Mouse (Mus musculus) inflammation-experienced regulatory T-cells (primary cell): Measurements from ENCODE around the gene Itpka. TPM values are rescaled to one million over a fixed set of nuclear protein-coding genes. Genes with fewer than 3 reads are reported as not detected.

ENCODE experiments used
- polyA plus RNA-seq, 2 experiments: library from polyadenylated mRNA; unstranded; fragments of 100-300 nt; shearing (Covaris generic); gene quantifications; one replicate each; pipeline ENCODE4 v1.2.1; 2017

Gene Itpka
- polyA plus RNA-seq = under 1 TPM; 0.16 to 0.84 TPM

GRCm38 (mm10) chr2:119741581-119742411 lies at the start of gene Itpka:
Itpka (plus strand) TSS chr2:119742337.

DNA sequence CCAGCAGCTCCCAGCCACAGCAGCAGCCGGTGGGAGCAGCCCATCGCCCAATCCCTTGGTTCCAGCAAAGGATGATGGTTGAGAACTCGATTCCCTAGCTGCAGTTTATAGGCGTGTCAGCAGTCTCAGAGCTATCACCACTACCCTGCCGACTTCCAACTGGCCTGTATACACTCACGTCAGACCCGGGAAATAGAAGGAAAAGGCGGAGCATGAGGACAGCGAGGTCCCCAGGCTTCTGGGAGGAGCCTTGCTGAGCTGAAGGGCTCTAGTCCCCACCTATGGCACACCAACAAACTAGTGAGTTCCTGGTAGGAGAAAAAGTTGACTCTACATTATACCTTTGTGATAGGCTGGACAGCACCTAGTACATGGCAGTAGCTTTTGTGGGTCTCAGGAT lies 18.1 kb downstream of the Itpka start, which contains the start of gene Ltk:
Ltk (minus strand) TSS at position 181 of the 400 bp plus-strand sequence.

GRCm38 (mm10) chr2:119787206-119787883 lies 45.2 kb downstream of the Itpka start, which contains the start of gene Rpap1:
Rpap1 (minus strand) TSS chr2:119787537.

DNA sequence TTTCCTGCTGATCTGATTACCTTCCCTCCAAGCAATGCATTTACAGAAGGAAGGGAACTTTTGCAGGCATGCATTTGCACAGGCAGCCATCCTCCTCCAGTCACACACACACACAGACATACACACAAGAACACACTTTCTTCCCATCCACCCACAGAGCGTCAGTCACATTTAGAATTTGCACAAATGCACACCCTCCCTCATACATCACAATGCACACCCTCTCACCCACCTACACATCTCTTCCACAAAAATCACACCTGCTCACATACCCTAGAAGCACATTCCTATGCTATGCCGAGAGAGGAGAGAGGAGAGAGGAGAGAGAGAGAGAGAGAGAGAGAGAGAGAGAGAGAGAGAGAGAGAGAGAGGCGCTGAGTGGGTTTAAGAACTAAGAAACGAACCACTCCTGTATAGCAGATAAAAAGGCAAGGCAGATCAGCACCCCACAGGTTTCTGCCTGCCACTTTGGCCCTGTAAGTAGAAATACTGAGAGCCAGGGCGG lies 55.2 kb downstream of the Itpka start, which contains the start of gene Tyro3:
Tyro3 (plus strand) TSS at position 455 of the 505 bp plus-strand sequence.

Other genes starting within 250 kb of the Itpka start
- gene Exd1, start 194.7 kb upstream of the Itpka start, polyA plus RNA-seq = 1 to 10 TPM in 1 of 2 experiments, under 1 TPM in 1; 0.02 to 1.3 TPM
- gene Chp1, start 194.6 kb upstream of the Itpka start, polyA plus RNA-seq = 10 to 100 TPM; 58.3 to 82.7 TPM
- 1 to 10 TPM in 1 of 2 experiments, not detected in 1; 1.9 TPM for gene Nusap1, start 124.0 kb upstream of the Itpka start, polyA plus RNA-seq
- gene Oip5, start 123.9 kb upstream of the Itpka start, polyA plus RNA-seq = 1 to 10 TPM; 2.0 to 2.6 TPM
- 10 to 100 TPM; 29.0 to 30.9 TPM for gene Ndufaf1, start 79.5 kb upstream of the Itpka start, polyA plus RNA-seq
- gene Rtf1, start 67.3 kb upstream of the Itpka start, polyA plus RNA-seq = 10 to 100 TPM; 56.4 to 67.5 TPM
- gene Ltk, start 18.1 kb downstream of the Itpka start, polyA plus RNA-seq = 1 to 10 TPM in 1 of 2 experiments, under 1 TPM in 1; 0.58 to 1.4 TPM
- gene Rpap1, start 45.2 kb downstream of the Itpka start, polyA plus RNA-seq = 10 to 100 TPM; 26.4 to 34.6 TPM
- 1 to 10 TPM; 6.3 to 6.8 TPM for gene Tyro3, start 55.4 kb downstream of the Itpka start, polyA plus RNA-seq
- 10 to 100 TPM; 35.6 to 44.5 TPM for gene Mga, start 154.9 kb downstream of the Itpka start, polyA plus RNA-seq
- 1 to 10 TPM; 5.3 to 6.0 TPM for gene Mapkbp1, start 230.4 kb downstream of the Itpka start, polyA plus RNA-seq